Mouse (Mus musculus) gastrocnemius, postnatal 14 days (tissue): ENCODE measurements around the gene Chfr. TPM values are rescaled to one million over a fixed set of nuclear protein-coding genes. Genes with fewer than 3 reads are reported as not detected.
A peak's percentile ranks its signal among the peaks of the same experiment; 100 is the strongest.

Experiments
- DNase-seq: peaks from one replicate; pipeline ENCODE4 v3.0.0; 2021; ENCODE audit warnings: mixed read lengths
- intact Hi-C: fragments of 180-260 bp; cut with DNase I; formaldehyde crosslinking; loops from one replicate; pipeline ENCODE4 v1.15.1; 2025; ENCODE audit warnings: low total_unique reads
- long read RNA-seq, 2 experiments: library from polyadenylated mRNA; stranded (forward); transcript quantifications; one replicate each; pipeline ENCODE4 v2.0.0; 2021
- total RNA-seq, 2 experiments: library from RNA; stranded (reverse); gene quantifications; 2 replicates each; pipeline ENCODE4 v1.2.3; 2021

The Chfr gene
- 10 to 100 TPM; 13.1 TPM for total RNA-seq
- long read RNA-seq, experiment 1, transcript Chfr-201 (18 exons, 3,146 nt): minor isoform, 5 of 23 reads
- long read RNA-seq, experiment 1, transcript Chfr-202 (18 exons, 3,159 nt): major isoform, 7 of 23 reads
- long read RNA-seq, experiment 1, partial matches to known transcripts: 2 of 23 reads
- long read RNA-seq, experiment 1, other reads (novel, unspliced or antisense): 7 of 23 reads
- long read RNA-seq, experiment 2, partial matches to known transcripts: 1 of 16 reads
- long read RNA-seq, experiment 2, other reads (novel, unspliced or antisense): 7 of 16 reads

GRCm38 (mm10) chr5:110135293-110136086, at the start of gene Chfr:
Gene Chfr, plus strand, starts transcription at chr5:110135842.
- intact Hi-C loops: no loop called here
- DNase-seq: peak; percentile 99

DNA sequence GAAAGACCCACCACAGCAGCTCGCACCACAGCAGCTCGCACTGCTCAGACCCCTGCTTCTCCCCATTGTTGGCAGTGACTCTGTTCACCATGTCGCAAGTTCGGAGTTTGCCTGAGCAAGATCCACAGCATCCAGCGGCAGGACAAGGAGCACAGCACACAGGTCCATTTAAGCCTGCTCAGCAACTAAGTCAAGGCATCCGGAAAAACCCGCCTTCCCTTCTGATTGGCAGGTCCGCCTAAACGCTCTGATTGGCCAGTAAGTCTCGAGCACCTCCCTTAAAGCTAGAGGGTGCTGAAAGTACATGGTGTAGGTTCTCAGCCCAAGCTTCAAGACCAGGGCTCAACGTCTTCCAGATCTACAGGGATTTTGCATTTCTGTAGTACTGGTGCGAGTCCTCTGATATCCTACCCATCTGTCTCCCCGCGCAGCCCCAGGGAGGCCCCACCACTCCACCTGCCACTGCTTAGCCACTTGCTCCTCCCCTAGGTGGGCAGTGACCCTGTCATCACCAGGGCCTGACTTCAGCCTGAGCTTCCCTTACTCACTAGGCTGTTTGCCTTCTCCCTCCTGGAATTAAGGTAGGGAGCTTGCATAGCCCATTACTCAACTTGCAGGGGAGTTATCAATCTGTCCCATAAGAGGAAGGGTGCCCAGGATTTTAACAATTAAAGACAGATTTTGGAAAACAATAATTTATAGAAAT, 49.3 kb upstream of the Chfr start:
- DNase-seq: no peak
- intact Hi-C loops: no loop called here

- intact Hi-C loops: no loop called here
- no peak for DNase-seq
These were observed 44.1 kb upstream of the Chfr start for GRCm38 (mm10) chr5:110091546-110091945.

GRCm38 (mm10) chr5:110094030-110094846, 41.4 kb upstream of the Chfr start, which contains the start of gene Gm35315:
Gene Gm35315, minus strand, starts transcription at chr5:110094420.
- intact Hi-C loops: no loop called here
- peak; percentile 78 for DNase-seq

DNA sequence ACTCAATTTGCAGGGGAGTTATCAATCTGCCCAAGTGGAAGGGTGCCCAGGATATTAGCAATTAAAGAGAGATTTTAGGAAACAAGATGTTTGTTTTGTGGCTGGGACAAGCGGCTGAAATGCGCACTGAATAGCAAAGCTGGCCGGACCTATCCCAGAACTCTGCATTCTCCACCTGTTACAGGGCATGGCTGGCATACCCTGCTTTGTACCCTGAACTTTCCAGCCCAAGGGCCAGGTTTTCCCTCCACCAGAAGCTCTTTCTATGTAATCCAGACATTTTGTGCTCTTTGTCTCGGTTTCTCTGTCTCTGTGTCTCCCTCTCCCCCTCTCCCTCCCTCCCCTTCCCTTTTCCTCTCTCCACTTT, 40.8 kb upstream of the Chfr start:
- no peak for DNase-seq
- intact Hi-C loops: no loop called here

- intact Hi-C loops: no loop called here
- DNase-seq: no peak
These were observed 36.6 kb upstream of the Chfr start for GRCm38 (mm10) chr5:110098991-110099477.

DNA sequence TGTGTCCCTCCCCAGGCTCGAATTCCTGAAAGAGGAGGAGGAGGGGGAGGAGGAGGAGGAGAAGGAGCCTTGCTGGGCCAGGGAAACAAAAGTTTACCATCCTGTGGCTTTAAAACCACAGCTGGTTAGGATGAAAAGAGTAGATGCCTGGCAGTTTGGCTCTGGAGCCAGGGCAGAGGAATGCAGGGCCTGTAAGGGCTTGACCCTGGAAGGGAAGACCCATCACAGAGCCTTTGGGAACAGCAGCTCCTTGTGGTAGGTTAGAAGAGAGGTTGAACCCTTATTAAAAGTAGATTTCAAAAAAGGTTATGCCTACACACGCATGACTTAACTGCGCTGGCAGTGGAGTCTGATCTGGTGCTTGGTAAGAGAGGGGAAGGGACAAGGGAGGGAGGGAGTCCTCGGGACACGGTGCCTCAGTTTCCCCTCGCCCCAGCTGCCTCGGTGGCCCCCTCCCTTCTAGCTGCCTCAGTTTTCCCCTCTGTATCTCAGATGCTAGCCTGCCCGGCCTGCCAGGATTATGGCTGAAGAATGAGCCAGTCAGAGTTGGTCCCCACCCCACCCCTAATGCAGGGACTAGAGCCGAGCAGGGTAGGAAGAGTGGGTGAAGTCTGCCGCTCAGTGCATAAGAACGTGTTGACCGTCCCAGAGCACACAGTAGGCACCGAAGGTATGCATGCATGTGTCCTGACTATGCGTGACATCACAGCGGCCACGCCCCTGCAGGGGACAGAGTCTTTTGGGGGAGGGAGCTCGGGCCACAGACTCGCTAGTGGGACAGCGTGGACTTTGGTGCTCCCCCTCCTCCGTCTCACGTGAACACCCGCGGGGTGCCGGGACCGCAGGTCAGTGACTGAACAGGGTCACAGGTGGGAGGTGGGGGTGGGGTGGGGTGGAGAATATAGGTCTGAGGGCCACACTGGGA, 35.7 kb upstream of the Chfr start, which contains the start of gene Plcxd1:
Plcxd1 (plus strand) TSS at position 314 of the 925 bp plus-strand sequence.
- DNase-seq: no peak
- intact Hi-C loops: no loop called here

DNA sequence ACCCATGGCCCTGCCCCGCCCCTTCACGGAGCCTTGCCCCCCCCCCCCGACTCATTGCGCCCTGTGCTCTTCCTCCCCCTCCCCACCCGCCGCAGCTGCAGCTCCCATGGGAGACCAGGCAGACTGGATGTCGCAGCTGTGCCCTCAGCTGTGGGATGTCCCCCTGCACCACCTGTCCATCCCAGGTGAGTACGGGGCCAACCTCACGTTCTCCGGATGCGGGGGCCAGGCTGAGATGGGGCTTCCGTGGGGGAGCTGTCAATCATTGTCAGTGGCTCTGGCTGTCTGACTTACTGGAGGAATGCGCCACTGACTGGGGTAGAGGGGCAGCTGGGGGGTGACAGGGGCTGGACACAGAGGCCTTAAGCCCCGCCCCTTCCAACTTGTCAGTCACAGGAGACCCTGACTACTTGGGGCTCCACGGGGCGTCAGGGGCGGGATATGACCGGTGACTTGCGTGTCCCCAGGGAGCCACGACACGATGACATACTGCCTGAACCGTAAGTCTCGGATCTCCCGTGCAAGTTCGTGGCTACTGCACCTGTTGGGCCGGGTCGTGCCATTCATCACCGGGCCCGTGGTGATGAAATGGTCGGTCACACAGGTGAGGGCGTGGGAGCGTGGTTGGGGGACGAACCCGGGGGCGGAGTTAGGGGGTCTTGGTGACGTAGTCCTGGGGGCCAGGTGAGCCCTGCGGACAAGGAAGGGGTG, 34.6 kb upstream of the Chfr start:
- intact Hi-C loops: no loop called here
- peak; percentile 5 for DNase-seq

- intact Hi-C loops: no loop called here
These were observed 33.8 kb upstream of the Chfr start for GRCm38 (mm10) chr5:110101716-110102347.

GRCm38 (mm10) chr5:110102429-110102828, 33.2 kb upstream of the Chfr start:
- intact Hi-C loops: no loop called here
- DNase-seq: no peak

More at GRCm38 (mm10) chr5:110101716-110102347, 33.8 kb upstream of the Chfr start:
- DNase-seq: peak; percentile 35

GRCm38 (mm10) chr5:110102853-110103625, 32.6 kb upstream of the Chfr start:
- intact Hi-C loops: no loop called here
- no peak for DNase-seq

- no peak for DNase-seq
- intact Hi-C loops: no loop called here
These were observed 31.6 kb upstream of the Chfr start for GRCm38 (mm10) chr5:110103901-110104615.

DNA sequence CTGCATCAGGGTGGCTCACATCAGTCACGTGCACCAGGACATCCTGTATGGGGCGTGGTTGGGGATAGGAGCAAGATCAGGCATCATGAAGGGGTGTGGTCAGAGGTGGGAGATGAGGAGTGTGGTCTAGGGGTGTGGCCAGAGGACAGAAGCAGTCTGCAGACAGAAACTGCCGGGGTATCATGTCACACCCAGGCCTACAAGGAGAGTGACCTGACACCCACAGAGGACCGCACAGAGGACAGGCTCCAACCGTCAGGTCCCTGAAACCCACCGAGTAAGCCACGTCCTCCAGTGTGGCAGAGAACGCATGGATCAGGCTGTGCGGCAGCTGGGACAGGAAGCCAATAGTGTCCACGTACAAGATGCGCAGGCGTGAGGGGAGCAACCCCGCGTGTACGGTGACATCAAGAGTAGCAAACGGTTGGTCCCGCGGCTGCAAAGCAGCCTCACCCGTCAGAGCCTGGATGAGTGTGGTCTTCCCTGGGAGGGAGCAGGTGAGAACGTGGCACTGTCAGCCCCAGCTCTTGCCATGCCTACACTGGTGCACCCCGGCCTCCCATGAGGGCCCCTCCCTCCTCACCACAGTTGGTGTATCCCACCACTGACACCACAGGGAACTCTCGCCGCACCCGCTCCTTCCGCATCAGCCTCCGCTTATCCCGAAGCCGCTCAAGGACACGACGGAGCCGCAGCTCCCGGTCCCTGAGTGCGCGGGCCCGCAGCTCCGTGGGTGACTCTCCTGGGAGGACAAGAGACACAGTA, 30.8 kb upstream of the Chfr start:
- intact Hi-C loops: no loop called here
- DNase-seq: no peak

- DNase-seq: no peak
- intact Hi-C loops: no loop called here
These were observed 29.3 kb upstream of the Chfr start for GRCm38 (mm10) chr5:110106140-110106871.
